Mouse (Mus musculus) CH12.LX (cell line): ENCODE measurements around the gene Dab1. TPM values are rescaled to one million over a fixed set of nuclear protein-coding genes. Genes with fewer than 3 reads are reported as not detected.

Source experiments
- DNase-seq: peaks from one replicate; pipeline ENCODE4 v3.0.0-alpha.2; 2013; ENCODE audit errors: extremely low read depth
- H3K27ac ChIP-seq: 2 replicates; pipeline ENCODE4 v1.5.1; 2012; ENCODE audit warnings: low read depth, mild to moderate bottlenecking, control low read depth, moderate library complexity; ENCODE audit not compliant: insufficient read depth
- H3K27me3 ChIP-seq: replicated peaks from 2 replicates; pipeline ENCODE3; 2012; ENCODE audit warnings: inconsistent platforms
- H3K36me3 ChIP-seq, 2 experiments: replicated peaks in 1 of 2; 2 replicates each; pipeline versions ENCODE3 to v1.6.1; 2012; ENCODE audit warnings: inconsistent platforms in 1 of 2, low read length in 1 of 2, mild to moderate bottlenecking in 1 of 2, mixed read lengths in 1 of 2, moderate library complexity in 1 of 2; ENCODE audit not compliant: control insufficient read depth in 1 of 2, insufficient read depth in 1 of 2
- H3K4me1 ChIP-seq, 2 experiments: 2 replicates each; pipeline ENCODE4 v1.6.1; 2012; ENCODE audit warnings: inconsistent platforms in 1 of 2, moderate library complexity in 1 of 2; ENCODE audit not compliant: insufficient read depth in 2 of 2, control insufficient read depth in 1 of 2
- H3K4me2 ChIP-seq: 2 replicates; pipeline ENCODE4 v1.6.1; 2012; ENCODE audit warnings: low read depth, mild to moderate bottlenecking, control low read depth; ENCODE audit not compliant: poor library complexity, insufficient read depth, severe bottlenecking
- H3K4me3 ChIP-seq, 3 experiments: fragments of 150-350 bp in 1 of 3; sonication (generic) in 1 of 3; replicated peaks in 1 of 3; 2 replicates each; pipeline versions ENCODE3 to v1.5.1; 2011 to 2012; ENCODE audit warnings: low read depth in 2 of 3, low read length in 2 of 3, mild to moderate bottlenecking in 2 of 3, moderate library complexity in 2 of 3, control low read depth in 1 of 3, improper control_type of control experiment in 1 of 3, inconsistent platforms in 1 of 3, mixed read lengths in 1 of 3; ENCODE audit not compliant: poor library complexity in 1 of 3
- H3K79me2 ChIP-seq: replicated peaks from 2 replicates; pipeline ENCODE4 v1.6.1; 2012; ENCODE audit warnings: mild to moderate bottlenecking, moderate library complexity; ENCODE audit not compliant: control insufficient read depth, poor library complexity, insufficient read depth, severe bottlenecking; ENCODE audit errors: extremely low read depth
- H3K9ac ChIP-seq: 2 replicates; pipeline ENCODE4 v1.6.1; 2012; ENCODE audit warnings: low read depth, mild to moderate bottlenecking, control low read depth, moderate library complexity; ENCODE audit not compliant: insufficient read depth
- H3K9me3 ChIP-seq: replicated peaks from 2 replicates; pipeline ENCODE3; 2012; ENCODE audit warnings: low read length, inconsistent platforms, mixed read lengths
- BHLHE40 ChIP-seq: IDR thresholded peaks from 2 replicates; pipeline ENCODE4 v1.6.1; 2011; ENCODE audit warnings: mild to moderate bottlenecking, low read depth, low read length, improper control_type of control experiment
- CHD1 ChIP-seq: IDR thresholded peaks from 2 replicates; pipeline ENCODE4 v1.6.1; 2012; ENCODE audit warnings: low read depth, low read length, improper control_type of control experiment, inconsistent platforms
- CHD2 ChIP-seq: IDR thresholded peaks from 2 replicates; pipeline ENCODE4 v1.6.1; 2011; ENCODE audit warnings: low read length, improper control_type of control experiment
- E2F4 ChIP-seq: IDR thresholded peaks from 2 replicates; pipeline ENCODE4 v1.6.1; 2011; ENCODE audit warnings: low read depth, low read length, improper control_type of control experiment; ENCODE audit not compliant: insufficient replicate concordance
- ELF1 ChIP-seq: IDR thresholded peaks from 2 replicates; pipeline ENCODE4 v1.6.1; 2014; ENCODE audit warnings: low read depth, mild to moderate bottlenecking, inconsistent platforms, low read length, improper control_type of control experiment
- IRF4 ChIP-seq: IDR thresholded peaks from 2 replicates; pipeline ENCODE4 v1.6.1; 2014; ENCODE audit warnings: low read depth, mild to moderate bottlenecking, inconsistent platforms, low read length, improper control_type of control experiment
- JUN ChIP-seq: IDR thresholded peaks from 2 replicates; pipeline ENCODE4 v1.6.1; 2011; ENCODE audit warnings: low read depth, mild to moderate bottlenecking, low read length, improper control_type of control experiment, moderate library complexity; ENCODE audit not compliant: insufficient read depth
- MEF2A ChIP-seq: IDR thresholded peaks from 2 replicates; pipeline ENCODE4 v1.6.1; 2014; ENCODE audit warnings: low read depth, mild to moderate bottlenecking, inconsistent platforms, low read length, improper control_type of control experiment, borderline replicate concordance
- MYC ChIP-seq: IDR thresholded peaks from 2 replicates; pipeline ENCODE4 v1.6.1; 2011; ENCODE audit warnings: low read depth, mild to moderate bottlenecking, improper control_type of control experiment, low read length
- NRF1 ChIP-seq: IDR thresholded peaks from 2 replicates; pipeline ENCODE4 v1.6.1; 2014; ENCODE audit warnings: low read depth, mild to moderate bottlenecking, inconsistent platforms, low read length, improper control_type of control experiment, moderate library complexity
- PAX5 ChIP-seq: IDR thresholded peaks from 2 replicates; pipeline ENCODE4 v1.6.1; 2012; ENCODE audit warnings: low read length, inconsistent platforms, mixed read lengths
- POLR2AphosphoS2 ChIP-seq: IDR thresholded peaks from 2 replicates; pipeline ENCODE4 v1.6.1; 2011; ENCODE audit warnings: low read depth, low read length, improper control_type of control experiment
- RCOR1 ChIP-seq: conservative IDR thresholded peaks from 2 replicates; pipeline ENCODE4 v1.6.1; 2012; ENCODE audit warnings: low read depth, mild to moderate bottlenecking, inconsistent platforms, low read length, improper control_type of control experiment
- SIN3A ChIP-seq: IDR thresholded peaks from 2 replicates; pipeline ENCODE4 v1.6.1; 2012; ENCODE audit warnings: low read length, improper control_type of control experiment, inconsistent platforms
- SMC3 ChIP-seq: IDR thresholded peaks from 2 replicates; pipeline ENCODE4 v1.6.1; 2011; ENCODE audit warnings: low read depth, low read length, improper control_type of control experiment
- TBP ChIP-seq: conservative IDR thresholded peaks from 2 replicates; pipeline ENCODE4 v1.6.1; 2011; ENCODE audit warnings: low read depth, low read length, improper control_type of control experiment
- TCF12 ChIP-seq: IDR thresholded peaks from 2 replicates; pipeline ENCODE4 v1.6.1; 2014; ENCODE audit warnings: low read depth, mild to moderate bottlenecking, inconsistent platforms, low read length, improper control_type of control experiment
- ZKSCAN1 ChIP-seq: IDR thresholded peaks from 2 replicates; pipeline ENCODE4 v1.6.1; 2012; ENCODE audit warnings: low read depth, inconsistent platforms, low read length, improper control_type of control experiment, borderline replicate concordance
- dilution Hi-C: fragments of 300-500 bp; cut with MboI; formaldehyde crosslinking; loops from 2 replicates; pipeline ENCODE4 v1.14.3; 2020; ENCODE audit warnings: low sequenced_read_pairs; ENCODE audit not compliant: extremely low pct_unique_long_range_greater_than_20kb, extremely low pct_ligation_motif_present
- in situ Hi-C: fragments of 300-500 bp; cut with MboI; formaldehyde crosslinking; loops from 3 replicates; pipeline ENCODE4 v1.14.3; 2019; ENCODE audit warnings: low sequenced_read_pairs, low pct_ligation_motif_present, low pct_unique_long_range_greater_than_20kb, mixed read lengths
- polyA plus RNA-seq: library from polyadenylated mRNA; unstranded; fragments of >175 nt; gene quantifications from 2 replicates; pipeline ENCODE4 v1.2.1, GENCODE M21; 2012; ENCODE audit warnings: low read depth; ENCODE audit not compliant: insufficient read length
- total RNA-seq, 2 experiments: library from RNA; depleted of rRNA; stranded (reverse); fragments of 300-350 nt in 1 of 2; fragments of >200 nt in 1 of 2; gene quantifications; 2 replicates each; pipeline ENCODE4 v1.2.3; 2012 to 2014

Dab1 gene
- total and polyA plus RNA-seq, 3 experiments, result not detected

- no peaks in the 10 kb centered on the region for H3K36me3 ChIP-seq
- no peak overlapping the region for H3K27ac ChIP-seq
- no peak overlapping the region for H3K4me2 ChIP-seq
- H3K9ac ChIP-seq, result no peak overlapping the region
- H3K79me2 ChIP-seq, result no peaks in the 10 kb centered on the region
- peaks cover 26% of the 10 kb centered on the region for H3K9me3 ChIP-seq
- DNase-seq, result no peak
- no peak for TF ChIP-seq RCOR1
- TF ChIP-seq SMC3, result no peak
- TF ChIP-seq IRF4, result no peak
- no peak for TF ChIP-seq POLR2AphosphoS2
- no peak for TF ChIP-seq MYC
- no peak for TF ChIP-seq CHD1
- no peak overlapping the region for H3K4me3 ChIP-seq
- dilution Hi-C loops (no loop called here), in situ Hi-C loops (no loop called here)
- no peaks in the 10 kb centered on the region for H3K27me3 ChIP-seq
- H3K4me1 ChIP-seq, result no peaks in the 10 kb centered on the region
Measured at GRCm38 (mm10) chr4:104607636-104608035, 988.5 kb downstream of the Dab1 start.

GRCm38 (mm10) chr4:104619452-104619851, 1000.3 kb downstream of the Dab1 start:
- TF ChIP-seq MYC (no peak), ZKSCAN1 (no peak), ELF1 (no peak), JUN (no peak), MEF2A (no peak)
- H3K4me3 ChIP-seq, result no peak overlapping the region
- H3K36me3 ChIP-seq, result no peaks in the 10 kb centered on the region
- dilution Hi-C loops, result no loop called here
- no peak for DNase-seq
- H3K9ac ChIP-seq, result no peak overlapping the region
- in situ Hi-C loops, result no loop called here
- no peaks in the 10 kb centered on the region for H3K27me3 ChIP-seq
- peaks cover 23% of the 10 kb centered on the region for H3K9me3 ChIP-seq
- no peaks in the 10 kb centered on the region for H3K4me1 ChIP-seq
- H3K27ac ChIP-seq, result no peak overlapping the region
- no peak overlapping the region for H3K4me2 ChIP-seq
- H3K79me2 ChIP-seq, result no peaks in the 10 kb centered on the region

GRCm38 (mm10) chr4:104625316-104625715, 1006.2 kb downstream of the Dab1 start:
- H3K27me3 ChIP-seq, result no peaks in the 10 kb centered on the region
- DNase-seq, result no peak
- dilution Hi-C loops, result no loop called here
- in situ Hi-C loops, result no loop called here
- no peak overlapping the region for H3K9ac ChIP-seq
- peaks cover 21% of the 10 kb centered on the region for H3K9me3 ChIP-seq
- H3K4me3 ChIP-seq, result no peak overlapping the region
- no peaks in the 10 kb centered on the region for H3K79me2 ChIP-seq
- H3K4me1 ChIP-seq, result no peaks in the 10 kb centered on the region
- H3K36me3 ChIP-seq, result no peaks in the 10 kb centered on the region
- no peak overlapping the region for H3K4me2 ChIP-seq
- H3K27ac ChIP-seq, result no peak overlapping the region
- no peak for TF ChIP-seq TBP
- no peak for TF ChIP-seq CHD2
- no peak for TF ChIP-seq RCOR1
- no peak for TF ChIP-seq NRF1
- no peak for TF ChIP-seq IRF4
- no peak for TF ChIP-seq ELF1
- no peak for TF ChIP-seq BHLHE40
- no peak for TF ChIP-seq E2F4
- TF ChIP-seq SIN3A, result no peak
- TF ChIP-seq MYC, result no peak
- no peak for TF ChIP-seq TCF12
- TF ChIP-seq PAX5, result no peak
